Mouse (Mus musculus): Measurements from ENCODE around the gene Fgfr1op2. TPM values are rescaled to one million over a fixed set of nuclear protein-coding genes. Genes with fewer than 3 reads are reported as not detected.

Fgfr1op2 gene
- polyA plus RNA-seq, 1 experiment = 71.5 TPM

GRCm38 (mm10) chr6:146537111-146537510 is 39.9 kb upstream of the Fgfr1op2 start:
- Histone ChIP-seq H3K4me1 (ENCODE audit: control insufficient read depth, insufficient read depth, low read length) (no peaks in the 10 kb centered on the region), H3K36me3 (ENCODE audit: control insufficient read depth, insufficient read depth, low read length, poor library complexity, severe bottlenecking) (no peaks in the 10 kb centered on the region), H3K27ac (ENCODE audit: insufficient read depth, low read length) (no peak overlapping the region), H3K9me3 (replicated peaks; ENCODE audit: control insufficient read depth, insufficient read depth, low read length, poor library complexity, severe bottlenecking) (no peaks in the 10 kb centered on the region; the same call in 1 of the 2 replicates), H3K9ac (ENCODE audit: low read depth, poor library complexity, severe bottlenecking) (no peak overlapping the region), H3K27me3 (ENCODE audit: control insufficient read depth, insufficient read depth, low read length, poor library complexity, severe bottlenecking) (no peaks in the 10 kb centered on the region), H3K4me3 (ENCODE audit: low read depth, low read length) (no peak overlapping the region)
- TF ChIP-seq CTCF (IDR thresholded peaks at IDR 0.05; ENCODE audit: low read depth, low read length) (no peak), EP300 (IDR thresholded peaks at IDR 0.05; ENCODE audit: insufficient read depth, low read depth, low read length) (no peak), POLR2A (IDR thresholded peaks at IDR 0.05; ENCODE audit: insufficient read depth, low read length) (no peak)

- Histone ChIP-seq H3K27ac (ENCODE audit: insufficient read depth, low read length) (no peak overlapping the region), H3K4me3 (ENCODE audit: low read depth, low read length) (no peak overlapping the region), H3K9me3 (replicated peaks; ENCODE audit: control insufficient read depth, insufficient read depth, low read length, poor library complexity, severe bottlenecking) (no peaks in the 10 kb centered on the region; the same call in 1 of the 2 replicates), H3K27me3 (ENCODE audit: control insufficient read depth, insufficient read depth, low read length, poor library complexity, severe bottlenecking) (no peaks in the 10 kb centered on the region), H3K9ac (ENCODE audit: low read depth, poor library complexity, severe bottlenecking) (no peak overlapping the region), H3K4me1 (ENCODE audit: control insufficient read depth, insufficient read depth, low read length) (no peaks in the 10 kb centered on the region), H3K36me3 (ENCODE audit: control insufficient read depth, insufficient read depth, low read length, poor library complexity, severe bottlenecking) (no peaks in the 10 kb centered on the region)
- TF ChIP-seq CTCF (IDR thresholded peaks at IDR 0.05; ENCODE audit: low read depth, low read length) (no peak), POLR2A (IDR thresholded peaks at IDR 0.05; ENCODE audit: insufficient read depth, low read length) (no peak), EP300 (IDR thresholded peaks at IDR 0.05; ENCODE audit: insufficient read depth, low read depth, low read length) (no peak)
Measured at GRCm38 (mm10) chr6:146538071-146538470, 38.9 kb upstream of the Fgfr1op2 start.

- H3K9me3 ChIP-seq (replicated peaks; ENCODE audit: control insufficient read depth, insufficient read depth, low read length, poor library complexity, severe bottlenecking) = no peaks in the 10 kb centered on the region; the same call in 1 of the 2 replicates
- no peaks in the 10 kb centered on the region for H3K4me1 ChIP-seq (ENCODE audit: control insufficient read depth, insufficient read depth, low read length)
- no peaks in the 10 kb centered on the region for H3K36me3 ChIP-seq (ENCODE audit: control insufficient read depth, insufficient read depth, low read length, poor library complexity, severe bottlenecking)
- TF ChIP-seq EP300 (IDR thresholded peaks at IDR 0.05; ENCODE audit: insufficient read depth, low read depth, low read length) (no peak), POLR2A (IDR thresholded peaks at IDR 0.05; ENCODE audit: insufficient read depth, low read length) (no peak), CTCF (IDR thresholded peaks at IDR 0.05; ENCODE audit: low read depth, low read length) (no peak)
- no peak overlapping the region for H3K9ac ChIP-seq (ENCODE audit: low read depth, poor library complexity, severe bottlenecking)
- no peak overlapping the region for H3K4me3 ChIP-seq (ENCODE audit: low read depth, low read length)
- no peak overlapping the region for H3K27ac ChIP-seq (ENCODE audit: insufficient read depth, low read length)
- no peaks in the 10 kb centered on the region for H3K27me3 ChIP-seq (ENCODE audit: control insufficient read depth, insufficient read depth, low read length, poor library complexity, severe bottlenecking)
Measured at GRCm38 (mm10) chr6:146538661-146539060, 38.3 kb upstream of the Fgfr1op2 start.

- Histone ChIP-seq H3K4me1 (ENCODE audit: control insufficient read depth, insufficient read depth, low read length) (no peaks in the 10 kb centered on the region), H3K36me3 (ENCODE audit: control insufficient read depth, insufficient read depth, low read length, poor library complexity, severe bottlenecking) (no peaks in the 10 kb centered on the region), H3K4me3 (ENCODE audit: low read depth, low read length) (no peak overlapping the region), H3K27ac (ENCODE audit: insufficient read depth, low read length) (no peak overlapping the region), H3K27me3 (ENCODE audit: control insufficient read depth, insufficient read depth, low read length, poor library complexity, severe bottlenecking) (no peaks in the 10 kb centered on the region), H3K9me3 (replicated peaks; ENCODE audit: control insufficient read depth, insufficient read depth, low read length, poor library complexity, severe bottlenecking) (no peaks in the 10 kb centered on the region; the same call in 1 of the 2 replicates), H3K9ac (ENCODE audit: low read depth, poor library complexity, severe bottlenecking) (no peak overlapping the region)
- no peak for TF ChIP-seq EP300 (IDR thresholded peaks at IDR 0.05; ENCODE audit: insufficient read depth, low read depth, low read length)
- TF ChIP-seq POLR2A (IDR thresholded peaks at IDR 0.05; ENCODE audit: insufficient read depth, low read length) = no peak
- no peak for TF ChIP-seq CTCF (IDR thresholded peaks at IDR 0.05; ENCODE audit: low read depth, low read length)
Measured at GRCm38 (mm10) chr6:146540386-146540785, 36.6 kb upstream of the Fgfr1op2 start.

- Histone ChIP-seq H3K9ac (ENCODE audit: low read depth, poor library complexity, severe bottlenecking) (no peak overlapping the region), H3K4me1 (ENCODE audit: control insufficient read depth, insufficient read depth, low read length) (no peaks in the 10 kb centered on the region), H3K27ac (ENCODE audit: insufficient read depth, low read length) (no peak overlapping the region), H3K27me3 (ENCODE audit: control insufficient read depth, insufficient read depth, low read length, poor library complexity, severe bottlenecking) (no peaks in the 10 kb centered on the region), H3K9me3 (replicated peaks; ENCODE audit: control insufficient read depth, insufficient read depth, low read length, poor library complexity, severe bottlenecking) (no peaks in the 10 kb centered on the region), H3K4me3 (ENCODE audit: low read depth, low read length) (no peak overlapping the region), H3K36me3 (ENCODE audit: control insufficient read depth, insufficient read depth, low read length, poor library complexity, severe bottlenecking) (no peaks in the 10 kb centered on the region; the same call in 1 of the 2 replicates)
- TF ChIP-seq EP300 (IDR thresholded peaks at IDR 0.05; ENCODE audit: insufficient read depth, low read depth, low read length) (no peak), CTCF (IDR thresholded peaks at IDR 0.05; ENCODE audit: low read depth, low read length) (no peak), POLR2A (IDR thresholded peaks at IDR 0.05; ENCODE audit: insufficient read depth, low read length) (no peak)
Measured at GRCm38 (mm10) chr6:146544622-146545021, 32.4 kb upstream of the Fgfr1op2 start.

GRCm38 (mm10) chr6:146545289-146545865 is 31.6 kb upstream of the Fgfr1op2 start:
- no peak for TF ChIP-seq EP300 (IDR thresholded peaks at IDR 0.05; ENCODE audit: insufficient read depth, low read depth, low read length)
- no peak for TF ChIP-seq CTCF (IDR thresholded peaks at IDR 0.05; ENCODE audit: low read depth, low read length)
- TF ChIP-seq POLR2A (IDR thresholded peaks at IDR 0.05; ENCODE audit: insufficient read depth, low read length) = no peak
- Histone ChIP-seq H3K9me3 (replicated peaks; ENCODE audit: control insufficient read depth, insufficient read depth, low read length, poor library complexity, severe bottlenecking) (no peaks in the 10 kb centered on the region), H3K4me1 (ENCODE audit: control insufficient read depth, insufficient read depth, low read length) (no peaks in the 10 kb centered on the region), H3K9ac (ENCODE audit: low read depth, poor library complexity, severe bottlenecking) (no peak overlapping the region), H3K36me3 (ENCODE audit: control insufficient read depth, insufficient read depth, low read length, poor library complexity, severe bottlenecking) (peaks cover 1% of the 10 kb centered on the region), H3K27me3 (ENCODE audit: control insufficient read depth, insufficient read depth, low read length, poor library complexity, severe bottlenecking) (no peaks in the 10 kb centered on the region), H3K4me3 (ENCODE audit: low read depth, low read length) (no peak overlapping the region), H3K27ac (ENCODE audit: insufficient read depth, low read length) (no peak overlapping the region)
